Mouse (Mus musculus): ENCODE measurements around the gene Tex101.

- TF ChIP-seq CTCF (IDR thresholded peaks at IDR 0.05; ENCODE audit: borderline replicate concordance, extremely low read depth, insufficient read depth, insufficient read length) (no peak), POLR2A (IDR thresholded peaks at IDR 0.05; ENCODE audit: borderline replicate concordance, extremely low read depth, insufficient read depth, insufficient read length, poor library complexity, severe bottlenecking) (no peak)
These were observed 16.6 kb downstream of the Tex101 start for GRCm38 (mm10) chr7:24659737-24660357.
